Mouse (Mus musculus): ENCODE measurements around the gene Fhit.

GRCm38 (mm10) chr14:9651417-9651816, 1510.4 kb downstream of the Fhit start:
- no peak for TF ChIP-seq GATA1 (IDR thresholded peaks at IDR 0.05; ENCODE audit: borderline replicate concordance, low read length)
- no peak for TF ChIP-seq FLI1 (IDR thresholded peaks at IDR 0.05; ENCODE audit: low read length)

Data from megakaryocyte, embryonic 14.5 days (primary cell).